Mouse (Mus musculus): Measurements from ENCODE around the gene Tusc2.

DNA sequence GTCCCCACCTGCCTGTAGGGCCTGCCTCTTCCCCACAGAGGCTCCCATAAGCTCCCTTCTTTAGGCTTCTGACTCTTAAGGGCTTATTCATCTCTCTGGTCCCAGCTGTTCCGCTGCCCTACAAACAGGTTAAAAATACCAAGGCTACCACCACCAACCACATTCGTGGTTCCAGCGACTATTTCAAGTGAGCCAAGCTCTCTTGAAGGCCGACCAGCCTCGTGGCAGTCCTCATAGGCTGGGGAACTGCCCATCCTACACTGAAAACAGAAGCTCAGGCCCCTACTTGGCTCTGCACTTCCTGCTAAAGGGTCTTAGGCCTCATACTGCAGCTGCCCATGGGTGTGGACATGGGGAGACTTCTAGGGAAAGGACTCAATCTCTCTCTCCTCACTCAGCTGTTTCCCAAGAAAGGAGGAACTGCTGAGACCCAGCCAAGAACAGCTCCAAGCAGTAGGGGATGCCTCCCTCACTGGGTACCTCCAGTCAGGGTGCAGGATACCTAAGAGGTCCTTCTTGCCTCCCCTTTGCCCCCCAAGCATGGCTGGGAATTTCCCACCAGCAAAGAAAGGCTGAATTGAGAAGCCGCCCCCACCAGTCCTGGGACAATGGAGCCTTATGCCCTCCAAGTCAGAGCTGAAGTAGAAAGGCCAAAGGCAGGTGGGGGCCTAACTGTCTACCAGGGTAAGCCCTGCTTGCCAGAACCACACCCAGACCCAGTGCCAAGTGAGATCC lies 48.6 kb downstream of the Tusc2 start:
- no peak for TF ChIP-seq POLR2A (IDR thresholded peaks at IDR 0.05; ENCODE audit: borderline replicate concordance, control insufficient read depth, low read depth, low read length)
- no peak for TF ChIP-seq CTCF (IDR thresholded peaks at IDR 0.05; ENCODE audit: control insufficient read depth, insufficient read depth, low read length)

Measured in bone marrow, adult 2 months (tissue).